Mouse (Mus musculus) small intestine, adult 2 months (tissue): Measurements from ENCODE around the gene Asgr1.

ENCODE experiments used
- CTCF ChIP-seq: fragments of 200-500 bp; IDR thresholded peaks from 2 replicates; pipeline ENCODE4 v1.5.1; 2012; ENCODE audit warnings: low read depth, mild to moderate bottlenecking, control low read depth, inconsistent platforms, low read length, moderate library complexity, mixed read lengths; ENCODE audit not compliant: insufficient replicate concordance, insufficient read length; ENCODE audit errors: extremely low read depth
- POLR2A ChIP-seq: fragments of 200-500 bp; IDR thresholded peaks from 2 replicates; pipeline ENCODE4 v1.6.1; 2012; ENCODE audit warnings: low read depth, mild to moderate bottlenecking, control low read depth, inconsistent platforms, low read length, moderate library complexity

- no peak for TF ChIP-seq CTCF
- no peak for TF ChIP-seq POLR2A
Observed at GRCm38 (mm10) chr11:70107085-70107484, 53.2 kb downstream of the Asgr1 start.
